Mouse (Mus musculus): ENCODE measurements around the gene Ypel1. TPM values are rescaled to one million over a fixed set of nuclear protein-coding genes. Genes with fewer than 3 reads are reported as not detected.

Ypel1 gene
- polyA plus RNA-seq, 1 experiment from 2014 or later = 106 TPM

DNA sequence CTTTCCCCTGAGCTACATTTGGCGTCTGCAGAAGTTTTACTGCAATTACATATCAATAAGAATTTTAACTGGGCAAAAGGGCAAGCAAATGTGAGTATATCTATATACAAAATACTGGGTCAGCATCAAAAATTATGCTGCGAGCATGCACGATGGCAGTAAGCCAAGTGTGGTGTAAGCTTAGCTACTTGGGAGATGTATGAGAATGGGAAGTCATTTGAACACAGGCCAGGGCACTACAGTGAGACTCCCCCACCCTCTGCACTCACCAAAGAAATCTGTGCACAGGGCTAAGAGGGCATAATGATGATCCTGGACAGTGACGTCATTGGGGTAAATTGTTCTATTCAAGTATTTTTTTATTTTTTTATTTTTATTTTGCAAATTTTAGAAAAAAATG lies 35.1 kb downstream of the Ypel1 start:
- no peak overlapping the region for H3K4me2 ChIP-seq (ENCODE audit: low read depth)

DNA sequence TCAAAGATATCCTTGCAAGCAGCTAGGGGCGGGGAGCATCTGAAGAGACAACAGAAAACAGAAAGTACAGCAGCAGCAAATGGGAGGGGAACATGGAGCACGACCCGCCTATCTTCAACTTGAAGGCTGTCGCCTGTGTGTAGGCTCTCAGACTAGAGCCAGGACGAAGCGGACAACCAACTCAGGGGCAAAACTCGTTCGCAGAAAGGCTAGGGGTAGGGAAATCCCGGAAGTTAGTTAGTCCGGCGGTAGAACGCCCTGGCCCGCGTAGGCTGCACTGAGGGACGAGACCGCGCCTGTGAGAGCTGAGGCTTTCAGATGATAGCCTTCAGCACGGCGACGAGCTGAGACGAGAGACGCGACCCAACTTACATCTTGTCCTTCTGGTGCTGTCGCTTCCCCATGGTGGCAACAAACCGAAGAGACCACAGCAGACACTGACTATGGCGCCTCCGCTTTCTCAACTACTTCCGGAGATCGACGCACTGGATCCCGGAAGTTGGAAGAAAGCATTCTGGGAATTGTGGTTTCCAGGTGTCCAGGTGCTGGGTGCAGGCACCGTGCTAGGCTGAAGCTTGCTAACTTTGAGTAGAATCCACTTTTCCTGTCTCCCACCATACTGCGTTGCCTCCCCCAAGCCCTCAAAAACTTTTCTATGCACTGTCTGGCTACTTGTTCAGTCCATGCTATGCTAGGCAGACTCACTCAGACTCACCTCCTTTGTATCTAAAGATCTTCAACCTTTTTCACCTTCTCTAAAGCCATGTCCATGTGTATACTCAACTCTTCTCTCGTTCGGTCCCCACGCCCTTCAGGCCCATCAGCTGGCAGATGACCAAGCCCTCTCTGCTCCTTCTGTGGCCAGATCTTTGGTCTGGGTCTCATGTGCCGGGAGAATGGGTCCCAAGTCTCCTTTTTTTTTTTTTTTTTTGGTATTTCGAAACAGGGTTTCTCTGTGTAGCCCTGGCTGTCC lies 41.6 kb downstream of the Ypel1 start, which contains the start of gene Ppil2:
Gene Ppil2 (minus strand): TSS at position 487 of the 973 bp plus-strand sequence.
- no peak within 1 kb of the TSS for H3K27ac ChIP-seq (ENCODE audit: low read depth, low read length)
- WGBS = 7% methylated on average over 37 of the region's 38 CpGs

More for the DNA sequence above, 35.1 kb downstream of the Ypel1 start:
- no peaks in the 10 kb centered on the region for H3K9me3 ChIP-seq (ENCODE audit: control insufficient read depth, low read length)
- no peak overlapping the region for H3K27ac ChIP-seq (ENCODE audit: low read depth, low read length)
- ATAC-seq (ENCODE audit: insufficient read depth, low FRiP score, low TSS enrichment) (no peak), DNase-seq (ENCODE audit: low spot score) (no peak)
- no peak overlapping the region for H3K9ac ChIP-seq (ENCODE audit: low read length)
- H3K4me1 ChIP-seq (ENCODE audit: control insufficient read depth, insufficient read depth, low read length) = no peaks in the 10 kb centered on the region
- H3K27me3 ChIP-seq (ENCODE audit: control insufficient read depth, insufficient read depth, low read length) = no peaks in the 10 kb centered on the region
- H3K36me3 ChIP-seq (ENCODE audit: control insufficient read depth, insufficient read depth, low read length) = peaks cover 7% of the 10 kb centered on the region
- no peak overlapping the region for H3K4me3 ChIP-seq (ENCODE audit: low read depth, low read length)
- WGBS = 95% methylated on average over 4 of the region's 4 CpGs

DNA sequence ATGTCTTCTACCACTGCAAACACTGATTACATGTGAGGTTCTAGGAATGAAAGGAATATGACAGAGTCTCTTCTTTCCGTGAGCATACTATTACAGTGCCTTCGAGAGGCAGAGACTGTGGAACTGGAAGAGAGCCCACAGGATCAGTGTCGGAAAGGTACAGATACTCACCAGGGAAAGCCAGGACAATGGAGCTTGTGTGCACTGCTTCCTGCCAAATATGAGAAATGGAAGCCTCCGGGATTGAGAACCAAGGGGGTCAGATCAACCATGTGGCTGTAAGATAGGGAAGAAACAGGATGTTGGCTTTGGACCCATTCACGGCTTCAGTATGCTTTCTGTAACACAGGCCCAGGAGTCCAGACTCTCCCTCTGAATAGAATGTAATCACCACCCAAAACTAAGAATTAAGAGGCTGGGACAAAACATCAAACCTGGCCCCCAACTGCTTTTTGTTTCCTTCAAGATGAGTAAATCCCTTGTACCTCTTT lies 47.9 kb downstream of the Ypel1 start:
- no peak overlapping the region for H3K4me2 ChIP-seq (ENCODE audit: low read depth)
- no peaks in the 10 kb centered on the region for H3K27me3 ChIP-seq (ENCODE audit: control insufficient read depth, insufficient read depth, low read length)
- WGBS = 94% methylated on average over 5 of the region's 5 CpGs
- H3K4me3 ChIP-seq (ENCODE audit: low read depth, low read length) = no peak overlapping the region
- H3K9me3 ChIP-seq (ENCODE audit: control insufficient read depth, low read length) = no peaks in the 10 kb centered on the region
- H3K27ac ChIP-seq (ENCODE audit: low read depth, low read length) = no peak overlapping the region
- H3K4me1 ChIP-seq (ENCODE audit: control insufficient read depth, insufficient read depth, low read length) = peaks cover 3% of the 10 kb centered on the region; the same call in 1 of the 2 replicates
- ATAC-seq (ENCODE audit: insufficient read depth, low FRiP score, low TSS enrichment) = no peak
- peaks cover 13% of the 10 kb centered on the region for H3K36me3 ChIP-seq (ENCODE audit: control insufficient read depth, insufficient read depth, low read length)
- H3K9ac ChIP-seq (ENCODE audit: low read length) = no peak overlapping the region
- DNase-seq (ENCODE audit: low spot score) = no peak

More for the DNA sequence above, 41.6 kb downstream of the Ypel1 start, which contains the start of gene Ppil2:
- H3K9me3 ChIP-seq (ENCODE audit: control insufficient read depth, low read length) = no peaks in the 10 kb centered on the region
- DNase-seq (ENCODE audit: low spot score) (peak; percentile 80), ATAC-seq (ENCODE audit: insufficient read depth, low FRiP score, low TSS enrichment) (peak; percentile 87)
- peak within 1 kb of the TSS; percentile 76 for H3K9ac ChIP-seq (ENCODE audit: low read length)
- H3K4me2 ChIP-seq (ENCODE audit: low read depth) = peak within 1 kb of the TSS; percentile 66
- peak within 1 kb of the TSS; percentile 92 for H3K4me3 ChIP-seq (ENCODE audit: low read depth, low read length)
- peaks cover 7% of the 10 kb centered on the region; the same call in 1 of the 2 replicates for H3K36me3 ChIP-seq (ENCODE audit: control insufficient read depth, insufficient read depth, low read length)
- H3K27me3 ChIP-seq (ENCODE audit: control insufficient read depth, insufficient read depth, low read length) = no peaks in the 10 kb centered on the region
- H3K4me1 ChIP-seq (ENCODE audit: control insufficient read depth, insufficient read depth, low read length) = peaks cover 4% of the 10 kb centered on the region

DNA sequence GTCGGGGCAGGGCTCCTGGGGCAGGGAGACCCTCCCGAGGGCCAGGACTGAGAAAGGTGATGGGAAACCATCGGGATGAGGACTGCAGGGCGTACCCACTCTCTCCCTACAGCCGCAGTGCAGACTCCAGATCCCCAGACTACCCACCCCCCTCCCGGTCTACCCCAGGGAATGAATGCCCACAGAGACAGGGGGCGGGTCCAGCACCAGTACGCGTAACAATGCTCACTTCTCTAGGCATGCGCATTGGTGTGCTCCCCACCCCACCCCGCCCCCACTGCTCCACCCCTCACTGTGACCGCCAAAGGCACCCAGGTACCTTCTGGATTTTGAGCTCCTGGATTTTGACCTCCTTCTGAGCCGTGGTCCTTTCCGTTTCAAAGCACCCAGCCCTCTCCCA lies 52.1 kb downstream of the Ypel1 start:
- no peak for ATAC-seq (ENCODE audit: insufficient read depth, low FRiP score, low TSS enrichment)
- DNase-seq (ENCODE audit: low spot score) = no peak
- H3K36me3 ChIP-seq (ENCODE audit: control insufficient read depth, insufficient read depth, low read length) = peaks cover 7% of the 10 kb centered on the region; the same call in 1 of the 2 replicates
- H3K4me1 ChIP-seq (ENCODE audit: control insufficient read depth, insufficient read depth, low read length) = peaks cover 11% of the 10 kb centered on the region; the same call in 1 of the 2 replicates
- no peaks in the 10 kb centered on the region for H3K27me3 ChIP-seq (ENCODE audit: control insufficient read depth, insufficient read depth, low read length)
- H3K4me3 ChIP-seq (ENCODE audit: low read depth, low read length) = no peak overlapping the region
- 0 out of 2 replicates have a peak overlapping the region, but pooled peaks have one; percentile 18 for H3K9ac ChIP-seq (ENCODE audit: low read length)
- no peaks in the 10 kb centered on the region for H3K9me3 ChIP-seq (ENCODE audit: control insufficient read depth, low read length)
- H3K4me2 ChIP-seq (ENCODE audit: low read depth) = peak overlapping the region; percentile 20; the same call in 1 of the 2 replicates
- H3K27ac ChIP-seq (ENCODE audit: low read depth, low read length) = no peak overlapping the region
- WGBS = 53% methylated on average over 14 of the region's 14 CpGs

DNA sequence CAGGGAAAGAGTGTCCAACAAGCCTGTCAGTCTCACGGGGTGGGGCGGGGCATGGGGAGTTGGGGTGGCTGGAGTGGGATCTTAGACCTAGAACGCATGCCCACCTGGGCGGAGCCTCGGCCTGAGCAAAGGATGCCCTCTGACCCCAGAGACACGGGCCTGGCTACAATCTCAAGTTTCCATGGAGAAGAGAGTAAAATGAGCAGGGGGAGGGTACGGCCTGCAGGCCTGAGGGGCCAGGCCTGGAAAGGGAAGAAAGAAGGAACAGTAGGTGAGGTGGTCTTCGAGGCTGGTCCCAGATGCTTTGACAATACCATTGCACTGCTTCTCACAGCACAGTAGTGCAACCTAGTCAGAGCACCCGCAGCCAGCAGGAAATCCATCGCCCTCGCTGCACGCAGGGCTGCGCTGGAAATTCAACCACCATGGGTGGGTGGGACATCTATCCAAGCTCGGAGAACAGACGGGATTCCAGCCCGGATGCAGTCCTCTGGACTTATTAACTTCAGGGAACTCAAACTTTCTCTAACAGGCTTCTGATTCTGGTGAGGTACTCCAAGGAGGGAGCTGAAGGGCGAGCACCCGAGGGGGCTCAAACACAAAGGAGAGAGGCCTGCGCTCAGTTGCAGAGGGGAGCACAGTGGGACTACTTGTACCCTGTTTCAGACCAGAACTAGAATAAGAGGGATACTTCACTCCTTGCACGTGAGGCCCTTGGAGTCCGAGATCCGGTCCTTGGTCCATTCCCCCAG lies 54.8 kb downstream of the Ypel1 start:
- WGBS = 1% methylated on average over 22 of the region's 22 CpGs
- Histone ChIP-seq H3K36me3 (ENCODE audit: control insufficient read depth, insufficient read depth, low read length) (peaks cover 7% of the 10 kb centered on the region; the same call in 1 of the 2 replicates), H3K27ac (ENCODE audit: low read depth, low read length) (peak overlapping the region; percentile 64), H3K27me3 (ENCODE audit: control insufficient read depth, insufficient read depth, low read length) (no peaks in the 10 kb centered on the region), H3K4me1 (ENCODE audit: control insufficient read depth, insufficient read depth, low read length) (peaks cover 11% of the 10 kb centered on the region; the same call in 1 of the 2 replicates), H3K4me3 (ENCODE audit: low read depth, low read length) (peak overlapping the region; percentile 70), H3K9me3 (ENCODE audit: control insufficient read depth, low read length) (no peaks in the 10 kb centered on the region), H3K4me2 (ENCODE audit: low read depth) (peak overlapping the region; percentile 93), H3K9ac (ENCODE audit: low read length) (peak overlapping the region; percentile 75)
- DNase-seq (ENCODE audit: low spot score) (peak; percentile 72), ATAC-seq (ENCODE audit: insufficient read depth, low FRiP score, low TSS enrichment) (peak; percentile 27)

DNA sequence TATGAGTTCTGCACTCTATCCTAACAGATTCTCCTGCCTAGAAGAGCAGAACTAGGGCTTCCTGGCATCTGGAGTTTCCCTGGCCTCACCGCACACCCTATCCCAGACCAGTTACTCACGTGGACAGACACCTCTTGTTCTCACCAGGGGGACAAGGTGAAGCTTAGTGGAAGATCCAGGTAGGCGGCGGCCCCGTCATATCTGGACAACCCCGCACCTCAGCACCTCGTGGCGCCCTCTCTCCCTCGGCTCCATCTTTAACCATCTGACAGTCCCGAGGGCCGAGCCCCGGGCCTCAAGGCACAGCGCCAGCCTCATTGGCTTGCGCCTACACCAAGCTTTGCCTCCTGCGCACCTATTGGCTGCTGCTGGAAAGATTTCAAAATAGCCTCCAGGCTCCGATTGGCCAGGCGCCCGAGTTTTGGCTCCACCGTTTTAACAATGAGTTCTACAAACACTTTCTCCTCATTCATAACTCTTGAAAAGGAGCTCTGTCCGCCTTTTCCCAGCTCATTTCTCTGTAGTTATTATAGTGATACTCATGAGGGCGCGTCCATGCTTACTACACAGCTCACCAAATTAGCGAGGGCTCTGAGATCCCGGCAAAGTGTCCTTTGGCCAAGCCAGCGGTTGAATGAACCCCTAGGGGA lies 55.5 kb downstream of the Ypel1 start, which contains the start of gene 2610318N02Rik:
Gene 2610318N02Rik (minus strand): TSS at position 297 of the 650 bp plus-strand sequence.
- ATAC-seq (ENCODE audit: insufficient read depth, low FRiP score, low TSS enrichment) = peak; percentile 96

DNA sequence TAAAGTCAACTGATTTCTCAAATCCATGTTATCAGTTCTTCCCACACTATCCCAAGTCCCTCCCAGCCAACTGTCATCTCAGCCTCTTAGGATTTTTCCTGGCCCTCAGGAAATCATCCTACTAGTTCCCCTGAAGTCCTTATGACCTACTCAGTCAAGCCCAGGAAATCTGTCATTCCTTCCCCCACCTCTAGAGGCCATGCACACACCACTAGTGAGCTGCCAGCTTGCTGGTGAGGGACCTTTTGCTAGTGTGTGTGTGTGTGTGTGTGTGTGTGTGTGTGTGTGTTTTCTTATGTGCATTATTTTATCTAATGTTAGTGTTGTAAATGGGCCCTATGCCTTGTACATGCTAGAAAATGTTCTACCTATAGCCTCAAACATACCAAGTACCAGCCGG lies 57.8 kb downstream of the Ypel1 start:
- H3K4me2 ChIP-seq (ENCODE audit: low read depth) = no peak overlapping the region
- H3K27ac ChIP-seq (ENCODE audit: low read depth, low read length) = no peak overlapping the region
- H3K9ac ChIP-seq (ENCODE audit: low read length) = no peak overlapping the region
- no peaks in the 10 kb centered on the region for H3K9me3 ChIP-seq (ENCODE audit: control insufficient read depth, low read length)
- H3K36me3 ChIP-seq (ENCODE audit: control insufficient read depth, insufficient read depth, low read length) = no peaks in the 10 kb centered on the region
- no peak overlapping the region for H3K4me3 ChIP-seq (ENCODE audit: low read depth, low read length)
- ATAC-seq (ENCODE audit: insufficient read depth, low FRiP score, low TSS enrichment) (no peak), DNase-seq (ENCODE audit: low spot score) (no peak)
- H3K4me1 ChIP-seq (ENCODE audit: control insufficient read depth, insufficient read depth, low read length) = peaks cover 10% of the 10 kb centered on the region
- WGBS = 97% methylated on average over 1 of the region's 1 CpGs
- no peaks in the 10 kb centered on the region for H3K27me3 ChIP-seq (ENCODE audit: control insufficient read depth, insufficient read depth, low read length)

More for the DNA sequence above, 55.5 kb downstream of the Ypel1 start, which contains the start of gene 2610318N02Rik:
- peak; percentile 92 for DNase-seq (ENCODE audit: low spot score)
- Histone ChIP-seq H3K9me3 (ENCODE audit: control insufficient read depth, low read length) (no peaks in the 10 kb centered on the region), H3K27ac (ENCODE audit: low read depth, low read length) (peak within 1 kb of the TSS; percentile 64), H3K4me3 (ENCODE audit: low read depth, low read length) (peak within 1 kb of the TSS; percentile 70), H3K27me3 (ENCODE audit: control insufficient read depth, insufficient read depth, low read length) (no peaks in the 10 kb centered on the region), H3K36me3 (ENCODE audit: control insufficient read depth, insufficient read depth, low read length) (peaks cover 2% of the 10 kb centered on the region; the same call in 1 of the 2 replicates), H3K4me2 (ENCODE audit: low read depth) (peak within 1 kb of the TSS; percentile 93), H3K9ac (ENCODE audit: low read length) (peak within 1 kb of the TSS; percentile 75), H3K4me1 (ENCODE audit: control insufficient read depth, insufficient read depth, low read length) (peaks cover 11% of the 10 kb centered on the region; the same call in 1 of the 2 replicates)
- under 1% methylated on average over 25 of the region's 25 CpGs for WGBS
